Mouse (Mus musculus) thymus, adult 18-20 months (tissue): ENCODE data around the gene Clp1.
A peak's percentile ranks its signal among the peaks of the same experiment; 100 is the strongest.
"Not testable (repeated sequence)": the region's sequence is repeated elsewhere in the genome, so short reads cannot be mapped to it uniquely, and the experiment has no call there.

Source experiments
- DNase-seq, 2 experiments: peaks; one replicate each; pipeline ENCODE4 v3.0.0; 2022; ENCODE audit warnings: mixed read lengths in 2 of 2

The Clp1 gene

GRCm38 (mm10) chr2:84738271-84738911 is 11.2 kb upstream of the Clp1 start:
- DNase-seq: no peak

- no peak for DNase-seq
Observed at GRCm38 (mm10) chr2:84737451-84737925, 10.3 kb upstream of the Clp1 start.

GRCm38 (mm10) chr2:84736312-84737161 is 9.4 kb upstream of the Clp1 start:
- DNase-seq: no peak

GRCm38 (mm10) chr2:84735346-84735920 is 8.3 kb upstream of the Clp1 start:
- no peak for DNase-seq

GRCm38 (mm10) chr2:84734919-84735318 is 7.8 kb upstream of the Clp1 start:
- DNase-seq: no peak

GRCm38 (mm10) chr2:84734351-84734864 is 7.3 kb upstream of the Clp1 start:
- DNase-seq: no peak

GRCm38 (mm10) chr2:84733579-84734300 is 6.6 kb upstream of the Clp1 start, which contains the start of gene Ypel4:
Gene Ypel4, plus strand, starts transcription at chr2:84734058.
- no peak for DNase-seq

GRCm38 (mm10) chr2:84732394-84732793 is 5.2 kb upstream of the Clp1 start:
- no peak for DNase-seq

GRCm38 (mm10) chr2:84731206-84731605 is 4.1 kb upstream of the Clp1 start:
- no peak for DNase-seq

- DNase-seq: not testable (repeated sequence)
Observed at GRCm38 (mm10) chr2:84728191-84728590, 1.0 kb upstream of the Clp1 start.

- no peak for DNase-seq
Observed at GRCm38 (mm10) chr2:84726716-84727115, 434 bp downstream of the Clp1 start.

- no peak for DNase-seq
Observed at GRCm38 (mm10) chr2:84725770-84726169, 1.4 kb downstream of the Clp1 start.

GRCm38 (mm10) chr2:84723856-84724255 is 3.3 kb downstream of the Clp1 start:
- no peak for DNase-seq

- no peak for DNase-seq
Observed at GRCm38 (mm10) chr2:84721182-84721581, 6.0 kb downstream of the Clp1 start.

GRCm38 (mm10) chr2:84720718-84721117 is 6.4 kb downstream of the Clp1 start:
- no peak for DNase-seq

GRCm38 (mm10) chr2:84717357-84717756 is 9.8 kb downstream of the Clp1 start:
- no peak for DNase-seq

GRCm38 (mm10) chr2:84716423-84717355 is 10.5 kb downstream of the Clp1 start:
- DNase-seq: no peak

GRCm38 (mm10) chr2:84715562-84716361 is 11.4 kb downstream of the Clp1 start:
- peak in 1 of 2 experiments; percentile 89 for DNase-seq

- peak; percentile 98 for DNase-seq
Observed at GRCm38 (mm10) chr2:84714811-84715561, 12.2 kb downstream of the Clp1 start, which contains the start of gene Zdhhc5. Gene Zdhhc5, minus strand, starts transcription at chr2:84715180.

GRCm38 (mm10) chr2:84714422-84714810 is 12.7 kb downstream of the Clp1 start:
- no peak for DNase-seq
